Mouse (Mus musculus) brown adipose tissue, adult 24 weeks (tissue): Measurements from ENCODE around the gene Park7. TPM values are rescaled to one million over a fixed set of nuclear protein-coding genes. Genes with fewer than 3 reads are reported as not detected.
A peak's percentile ranks its signal among the peaks of the same experiment; 100 is the strongest.

Experiments used
- H3K27ac ChIP-seq: fragments of 200-500 bp; replicated peaks from 2 replicates; pipeline ENCODE4 v1.5.1; 2012; ENCODE audit warnings: low read depth, mild to moderate bottlenecking, low read length
- H3K4me1 ChIP-seq: fragments of 200-500 bp; 2 replicates; pipeline ENCODE4 v1.6.1; 2012; ENCODE audit warnings: low read length, mixed read lengths; ENCODE audit not compliant: control insufficient read depth, insufficient read depth, insufficient read length
- H3K4me3 ChIP-seq: fragments of 200-500 bp; 2 replicates; pipeline ENCODE4 v1.5.1; 2012; ENCODE audit warnings: low read depth, mild to moderate bottlenecking, low read length, moderate library complexity; ENCODE audit not compliant: insufficient read depth
- polyA plus RNA-seq: library from polyadenylated mRNA; stranded (reverse); fragments of >200 nt; gene quantifications from 2 replicates; pipeline ENCODE4 v1.2.4, GENCODE M21; 2012; ENCODE audit not compliant: missing spikeins, insufficient read depth, insufficient read length

The Park7 gene
- polyA plus RNA-seq, 1 experiment, result 176 TPM

DNA sequence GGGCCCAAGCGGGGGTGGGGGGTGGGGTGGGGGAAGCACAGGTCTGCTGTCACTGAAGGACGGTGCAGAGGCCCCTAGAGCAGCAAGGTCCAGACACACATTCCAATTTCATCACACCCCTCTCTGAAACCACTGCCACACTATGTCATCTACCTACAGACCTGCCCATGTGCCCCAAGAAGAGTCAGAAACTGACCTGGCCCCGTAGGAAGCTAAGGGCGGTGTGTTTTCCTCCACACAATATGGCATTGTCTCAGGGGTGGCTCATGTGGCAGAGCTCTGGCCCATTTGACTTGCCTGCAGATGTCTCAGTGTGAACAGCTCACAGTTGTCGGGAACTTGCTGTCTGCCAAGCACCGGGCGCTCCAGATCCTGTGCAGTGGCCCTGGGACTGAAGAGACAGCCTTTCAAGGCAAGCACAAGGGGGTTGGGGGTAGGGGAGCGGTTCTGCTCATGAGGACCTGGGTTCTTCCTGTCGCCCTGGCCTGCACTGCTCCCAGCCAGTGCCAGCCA, 42.0 kb downstream of the Park7 start:
- Histone ChIP-seq H3K4me1 (peaks cover 17% of the 10 kb centered on the region), H3K27ac (peak overlapping the region; percentile 55), H3K4me3 (no peak overlapping the region)

GRCm38 (mm10) chr4:150871392-150872138, 42.7 kb downstream of the Park7 start:
- Histone ChIP-seq H3K4me3 (no peak overlapping the region), H3K27ac (peak overlapping the region; percentile 19; the same call in 1 of the 2 replicates)

GRCm38 (mm10) chr4:150870963-150871391, 43.3 kb downstream of the Park7 start:
- Histone ChIP-seq H3K27ac (peak overlapping the region; percentile 19; the same call in 1 of the 2 replicates), H3K4me1 (peaks cover 17% of the 10 kb centered on the region), H3K4me3 (no peak overlapping the region)

More at GRCm38 (mm10) chr4:150871392-150872138, 42.7 kb downstream of the Park7 start:
- peaks cover 17% of the 10 kb centered on the region for H3K4me1 ChIP-seq

- Histone ChIP-seq H3K27ac (peak overlapping the region; percentile 27; the same call in 1 of the 2 replicates), H3K4me3 (no peak overlapping the region), H3K4me1 (peaks cover 17% of the 10 kb centered on the region)
Measured at GRCm38 (mm10) chr4:150869276-150870197, 44.7 kb downstream of the Park7 start.

GRCm38 (mm10) chr4:150868859-150869258, 45.4 kb downstream of the Park7 start:
- no peak overlapping the region for H3K4me3 ChIP-seq
- H3K27ac ChIP-seq, result no peak overlapping the region

DNA sequence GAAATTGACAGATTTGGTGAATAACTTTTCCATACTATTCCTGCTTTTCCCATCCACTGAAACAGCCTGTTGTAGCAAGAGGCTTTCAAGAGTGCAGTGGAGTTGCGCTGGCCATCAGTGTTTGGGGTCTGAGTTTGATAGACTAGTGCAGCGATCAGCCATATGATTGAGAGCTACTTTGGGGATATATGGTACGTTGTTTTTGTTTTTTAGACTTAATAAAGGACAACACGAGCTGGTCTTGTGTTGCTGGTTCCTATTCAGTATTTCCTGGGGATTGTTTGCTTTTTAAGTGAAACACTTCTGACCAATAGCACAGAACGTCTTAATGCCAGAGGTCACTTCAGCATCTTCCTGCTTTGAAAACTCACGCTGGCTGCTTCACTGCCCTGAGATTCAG, 46.1 kb downstream of the Park7 start:
- Histone ChIP-seq H3K4me3 (no peak overlapping the region), H3K4me1 (peaks cover 17% of the 10 kb centered on the region), H3K27ac (no peak overlapping the region)

More at GRCm38 (mm10) chr4:150868859-150869258, 45.4 kb downstream of the Park7 start:
- H3K4me1 ChIP-seq, result peaks cover 17% of the 10 kb centered on the region

DNA sequence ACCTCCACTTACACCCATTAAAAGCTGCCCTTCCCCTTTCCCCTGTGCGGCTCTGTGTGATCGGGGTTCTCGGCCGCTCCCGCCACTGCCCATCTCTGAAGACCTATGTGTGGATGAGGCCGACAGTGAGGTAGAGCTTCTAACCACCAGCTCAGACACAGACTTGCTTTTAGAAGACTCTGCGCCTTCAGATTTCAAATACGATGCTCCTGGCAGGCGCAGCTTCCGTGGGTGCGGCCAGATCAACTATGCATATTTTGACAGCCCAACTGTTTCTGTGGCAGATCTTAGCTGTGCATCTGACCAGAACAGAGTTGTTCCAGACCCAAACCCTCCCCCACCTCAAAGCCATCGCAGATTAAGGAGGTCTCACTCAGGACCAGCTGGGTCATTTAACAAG, 47.7 kb downstream of the Park7 start:
- Histone ChIP-seq H3K27ac (no peak overlapping the region), H3K4me1 (peaks cover 17% of the 10 kb centered on the region), H3K4me3 (no peak overlapping the region)

DNA sequence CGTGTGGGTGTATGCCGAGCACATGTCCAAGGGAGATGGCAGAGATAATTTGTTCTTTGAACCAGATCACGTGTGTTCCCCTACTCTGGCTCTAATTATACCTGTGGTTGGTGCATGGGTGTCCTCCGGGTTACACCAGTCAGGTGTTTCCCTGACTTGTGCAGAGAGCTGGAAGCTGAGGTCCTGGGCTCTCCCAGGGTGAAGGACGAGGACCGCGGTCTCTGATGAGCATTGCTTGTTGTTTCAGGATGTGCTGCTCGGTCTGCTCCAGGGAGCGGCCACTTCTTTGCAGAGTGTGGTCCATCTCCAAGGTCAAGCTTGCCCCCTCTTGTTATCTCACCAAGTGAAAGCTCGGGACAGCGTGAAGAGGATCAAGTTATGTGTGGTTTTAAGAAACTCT, 48.2 kb downstream of the Park7 start:
- Histone ChIP-seq H3K27ac (no peak overlapping the region), H3K4me3 (no peak overlapping the region), H3K4me1 (peaks cover 15% of the 10 kb centered on the region)

- no peak overlapping the region for H3K27ac ChIP-seq
- peaks cover 12% of the 10 kb centered on the region for H3K4me1 ChIP-seq
- H3K4me3 ChIP-seq, result no peak overlapping the region
Measured at GRCm38 (mm10) chr4:150865371-150865770, 48.9 kb downstream of the Park7 start.

DNA sequence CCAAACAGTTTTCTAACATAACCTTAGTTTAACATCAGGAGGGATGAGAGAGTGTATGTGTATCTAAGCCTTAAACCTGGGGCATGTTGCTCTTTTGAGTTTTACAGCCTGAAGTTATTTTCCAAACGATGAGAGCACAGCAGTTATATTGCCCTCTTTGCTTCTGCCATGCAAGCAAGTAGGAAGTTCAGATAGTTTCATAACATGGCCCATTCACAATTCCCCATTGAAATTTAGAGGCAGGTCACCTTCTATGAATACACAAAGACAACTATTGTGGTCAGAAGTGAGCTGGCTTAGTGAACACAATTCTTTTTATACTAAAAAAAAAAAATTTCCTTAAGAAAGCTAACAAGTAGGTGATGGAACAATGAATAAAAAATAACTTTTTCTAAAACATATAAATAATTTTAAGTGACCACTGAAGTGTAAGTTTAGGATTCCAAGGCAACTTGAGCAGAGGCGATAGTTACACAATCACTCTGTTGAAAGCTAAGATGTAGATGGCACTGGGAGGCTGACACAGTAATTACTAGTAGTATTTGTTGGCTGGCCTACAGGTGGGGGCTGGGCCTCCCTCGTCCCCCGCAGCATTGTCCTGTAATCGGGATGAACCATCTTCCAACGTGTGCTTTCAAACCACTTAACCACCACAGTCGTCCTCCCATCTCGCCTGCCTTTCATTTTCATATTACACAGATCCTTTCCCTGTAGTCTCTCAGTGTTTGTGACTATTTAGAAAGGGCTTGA, 51.4 kb downstream of the Park7 start:
- peak overlapping the region; percentile 51; the same call in 1 of the 2 replicates for H3K27ac ChIP-seq
- peaks cover 3% of the 10 kb centered on the region; the same call in 1 of the 2 replicates for H3K4me1 ChIP-seq
- no peak overlapping the region for H3K4me3 ChIP-seq

DNA sequence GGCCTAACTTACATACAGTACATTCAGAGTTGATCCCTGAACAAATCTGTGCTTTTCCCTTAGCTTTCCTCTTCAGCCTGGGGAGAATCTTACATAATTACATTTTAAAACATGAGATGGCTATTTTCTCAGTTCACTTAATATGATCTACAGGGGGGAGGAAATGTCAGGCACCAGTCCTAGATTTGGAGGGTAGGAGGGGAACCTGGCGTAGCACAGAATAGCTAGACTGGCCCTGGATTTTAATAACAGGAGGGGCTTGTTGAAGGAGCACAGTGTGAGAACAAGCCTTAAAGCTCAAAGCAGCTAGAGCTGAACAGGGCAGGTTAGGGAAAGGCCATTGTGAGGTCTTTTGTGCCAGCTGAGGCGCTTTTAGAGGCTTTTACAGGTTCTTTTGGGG, 53.1 kb downstream of the Park7 start:
- Histone ChIP-seq H3K4me1 (peaks cover 3% of the 10 kb centered on the region; the same call in 1 of the 2 replicates), H3K4me3 (no peak overlapping the region), H3K27ac (no peak overlapping the region)

GRCm38 (mm10) chr4:150860526-150860925, 53.7 kb downstream of the Park7 start:
- no peak overlapping the region for H3K4me3 ChIP-seq
- no peak overlapping the region for H3K27ac ChIP-seq
- peaks cover 3% of the 10 kb centered on the region; the same call in 1 of the 2 replicates for H3K4me1 ChIP-seq

DNA sequence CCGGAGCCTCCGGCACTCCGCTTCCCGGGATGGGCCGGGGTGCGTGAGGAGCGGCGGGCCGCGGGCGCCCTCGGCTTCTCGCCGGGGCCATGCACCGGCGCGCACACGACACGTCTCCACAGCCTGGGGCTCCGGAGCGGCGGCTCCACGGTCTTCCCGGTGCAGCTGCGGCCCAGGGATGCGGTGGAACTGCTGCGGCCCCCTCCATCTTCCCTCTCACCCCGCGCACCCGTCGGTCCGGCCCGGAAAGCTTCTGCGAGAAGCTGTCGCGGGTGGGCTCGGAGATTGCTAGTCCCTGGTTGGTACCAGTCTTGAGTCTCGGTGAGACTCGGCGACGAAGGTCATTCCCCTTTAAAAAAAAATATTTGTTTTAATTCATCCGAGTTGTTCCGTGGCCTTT, 58.9 kb downstream of the Park7 start:
- no peaks in the 10 kb centered on the region for H3K4me1 ChIP-seq
- H3K27ac ChIP-seq, result peak overlapping the region; percentile 51
- H3K4me3 ChIP-seq, result peak overlapping the region; percentile 85

DNA sequence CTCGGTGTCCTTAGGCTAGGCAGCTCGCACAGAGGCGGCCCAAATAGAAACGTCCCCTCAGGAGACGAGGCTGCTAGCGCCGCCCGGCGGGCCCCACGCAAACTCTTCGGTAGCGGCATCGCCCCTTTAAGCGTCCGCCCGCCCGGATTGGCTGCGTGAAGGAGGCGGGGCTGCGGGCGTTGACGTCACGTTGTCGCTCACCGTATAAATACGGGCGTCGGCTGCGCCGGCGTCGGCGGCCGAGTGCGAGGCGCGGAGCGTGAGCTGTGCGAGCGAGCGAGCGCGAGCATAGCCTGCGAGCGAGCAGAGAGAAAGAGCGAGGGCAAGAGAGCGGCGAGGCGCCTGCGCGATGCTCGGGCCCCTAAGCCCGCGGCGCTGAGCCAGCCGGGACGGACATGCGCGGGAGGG, 59.4 kb downstream of the Park7 start:
- Histone ChIP-seq H3K27ac (peak overlapping the region; percentile 37; the same call in 1 of the 2 replicates), H3K4me1 (no peaks in the 10 kb centered on the region), H3K4me3 (peak overlapping the region; percentile 85)
